Mouse (Mus musculus) heart, postnatal 10 days (tissue): ENCODE measurements around the gene Dad1. TPM values are rescaled to one million over a fixed set of nuclear protein-coding genes. Genes with fewer than 3 reads are reported as not detected.
"Not testable (repeated sequence)": the region's sequence is repeated elsewhere in the genome, so short reads cannot be mapped to it uniquely, and the experiment has no call there.

ENCODE experiments used
- DNase-seq, 2 experiments: peaks; one replicate each; pipeline ENCODE4 v3.0.0; 2021
- intact Hi-C: fragments of 180-260 bp; cut with DNase I; formaldehyde crosslinking; loops from one replicate; pipeline ENCODE4 v1.15.1; 2025
- total RNA-seq, 2 experiments: library from RNA; stranded (reverse); gene quantifications; 2 replicates each; pipeline ENCODE4 v1.2.3; 2021

Gene Dad1
- total RNA-seq, 2 experiments from 2014 or later = 121 TPM

GRCm38 (mm10) chr14:54249326-54249725 lies 4.6 kb downstream of the Dad1 start:
- intact Hi-C loops = no loop called here
- DNase-seq = peak in 1 of 2 experiments; percentile 19

- intact Hi-C loops = no loop called here
- DNase-seq = no peak
These were observed 7.7 kb downstream of the Dad1 start for GRCm38 (mm10) chr14:54246232-54246631.

GRCm38 (mm10) chr14:54244183-54244582 lies 9.7 kb downstream of the Dad1 start:
- intact Hi-C loops = no loop called here
- peak in 1 of 2 experiments; percentile 24 for DNase-seq

- intact Hi-C loops = no loop called here
- DNase-seq = no peak
These were observed 13.4 kb downstream of the Dad1 start for GRCm38 (mm10) chr14:54240542-54240941.

GRCm38 (mm10) chr14:54239002-54239736 lies 14.7 kb downstream of the Dad1 start:
- intact Hi-C loops = loop anchor here (2.0 to 5.0 kb wide), 3 partner anchors 88 to 174 kb away; partner anchors contain the start of gene Oxa1l
- peak; percentile 91 to 94 for DNase-seq

- DNase-seq = no peak
- intact Hi-C loops = loop anchor here (5.0 kb wide), 2 partner anchors 90 to 125 kb away; partner anchors contain the start of gene Oxa1l
These were observed 17.0 kb downstream of the Dad1 start for GRCm38 (mm10) chr14:54236881-54237280.

- intact Hi-C loops = loop anchor here (5.0 kb wide), 2 partner anchors 91 to 126 kb away; partner anchors contain the start of gene Oxa1l
- no peak for DNase-seq
These were observed 17.9 kb downstream of the Dad1 start for GRCm38 (mm10) chr14:54235825-54236540.

GRCm38 (mm10) chr14:54234231-54235040 lies 19.5 kb downstream of the Dad1 start:
- no peak for DNase-seq
- intact Hi-C loops = loop anchor here (5.0 kb wide), 2 partner anchors 93 to 128 kb away; partner anchors contain the start of gene Oxa1l

- intact Hi-C loops = no loop called here
- DNase-seq = peak; percentile 18 to 39
These were observed 20.3 kb downstream of the Dad1 start for GRCm38 (mm10) chr14:54233559-54234143.

- intact Hi-C loops = no loop called here
- peak; percentile 71 for DNase-seq
These were observed 20.9 kb downstream of the Dad1 start for GRCm38 (mm10) chr14:54232811-54233558.

GRCm38 (mm10) chr14:54232143-54232542 lies 21.8 kb downstream of the Dad1 start:
- no peak for DNase-seq
- intact Hi-C loops = no loop called here

GRCm38 (mm10) chr14:54231176-54231956 lies 22.5 kb downstream of the Dad1 start:
- no peak for DNase-seq
- intact Hi-C loops = no loop called here

- intact Hi-C loops = no loop called here
- DNase-seq = no peak
These were observed 23.2 kb downstream of the Dad1 start for GRCm38 (mm10) chr14:54230638-54231150.

GRCm38 (mm10) chr14:54229849-54230248 lies 24.1 kb downstream of the Dad1 start:
- DNase-seq = not testable (repeated sequence)
- intact Hi-C loops = loop anchor here (2.0 to 5.0 kb wide), 3 partner anchors 168 to 412 kb away; partner anchors contain the start of genes Cdh24 and Gm17606

- intact Hi-C loops = loop anchor here (1.0 to 5.0 kb wide), 5 partner anchors 167 to 413 kb away; partner anchors contain the start of genes Cdh24 and Gm17606
- DNase-seq = no peak
These were observed 24.8 kb downstream of the Dad1 start for GRCm38 (mm10) chr14:54228933-54229713.

GRCm38 (mm10) chr14:54228501-54228900 lies 25.4 kb downstream of the Dad1 start:
- intact Hi-C loops = loop anchor here (1.0 to 5.0 kb wide), 5 partner anchors 166 to 414 kb away; partner anchors contain the start of genes Cdh24 and Gm17606
- DNase-seq = no peak

- intact Hi-C loops = loop anchor here (1.0 to 5.0 kb wide), 5 partner anchors 166 to 414 kb away; partner anchors contain the start of genes Cdh24 and Gm17606
- DNase-seq = peak; percentile 80 to 84
These were observed 25.9 kb downstream of the Dad1 start for GRCm38 (mm10) chr14:54227911-54228451.
